Mouse (Mus musculus): ENCODE measurements around the gene Fsd1l. TPM values are rescaled to one million over a fixed set of nuclear protein-coding genes. Genes with fewer than 3 reads are reported as not detected.

The Fsd1l gene
- total and polyA plus RNA-seq, 2 experiments: 0.05 to 0.74 TPM

DNA sequence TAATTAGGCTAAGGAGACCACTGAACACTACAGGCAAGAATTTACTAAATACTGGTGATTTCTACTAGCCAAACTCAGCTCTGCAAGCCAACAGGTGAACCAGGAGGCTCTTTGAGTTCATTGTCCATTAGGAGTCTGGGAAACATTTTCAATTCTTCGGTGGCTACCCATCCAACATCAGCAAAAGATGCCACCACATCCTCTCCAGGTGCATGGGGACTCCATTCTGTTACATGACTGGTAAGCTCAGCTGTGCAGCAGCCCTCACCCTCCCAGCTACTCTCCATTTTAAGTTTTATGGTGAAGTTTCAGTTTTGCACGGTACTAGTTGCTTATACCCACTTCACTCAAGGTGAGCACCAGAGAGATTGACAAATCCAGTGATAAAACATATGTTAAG lies 78.8 kb downstream of the Fsd1l start:
- Histone ChIP-seq H3K27me3 (ENCODE audit: control insufficient read depth, insufficient read depth, low read length) (no peaks in the 10 kb centered on the region), H3K4me3 (ENCODE audit: insufficient read depth, low read depth, low read length) (no peak overlapping the region), H3K79me2 (ENCODE audit: control insufficient read depth, insufficient read depth, low read length) (no peaks in the 10 kb centered on the region), H3K4me1 (ENCODE audit: control insufficient read depth, insufficient read depth, low read length) (no peaks in the 10 kb centered on the region), H3K27ac (replicated peaks; ENCODE audit: insufficient read depth, low read depth, low read length) (no peak overlapping the region), H3K36me3 (ENCODE audit: control insufficient read depth, insufficient read depth, low read length) (no peaks in the 10 kb centered on the region), H3K9ac (ENCODE audit: low read depth, low read length) (no peak overlapping the region)
- WGBS: 90% methylated on average over 2 of the region's 2 CpGs
- no peak for TF ChIP-seq CTCF (IDR thresholded peaks at IDR 0.05; ENCODE audit: low read depth, low read length)
- DNase-seq (ENCODE audit: extremely low read depth, low read depth, low spot score): no peak

DNA sequence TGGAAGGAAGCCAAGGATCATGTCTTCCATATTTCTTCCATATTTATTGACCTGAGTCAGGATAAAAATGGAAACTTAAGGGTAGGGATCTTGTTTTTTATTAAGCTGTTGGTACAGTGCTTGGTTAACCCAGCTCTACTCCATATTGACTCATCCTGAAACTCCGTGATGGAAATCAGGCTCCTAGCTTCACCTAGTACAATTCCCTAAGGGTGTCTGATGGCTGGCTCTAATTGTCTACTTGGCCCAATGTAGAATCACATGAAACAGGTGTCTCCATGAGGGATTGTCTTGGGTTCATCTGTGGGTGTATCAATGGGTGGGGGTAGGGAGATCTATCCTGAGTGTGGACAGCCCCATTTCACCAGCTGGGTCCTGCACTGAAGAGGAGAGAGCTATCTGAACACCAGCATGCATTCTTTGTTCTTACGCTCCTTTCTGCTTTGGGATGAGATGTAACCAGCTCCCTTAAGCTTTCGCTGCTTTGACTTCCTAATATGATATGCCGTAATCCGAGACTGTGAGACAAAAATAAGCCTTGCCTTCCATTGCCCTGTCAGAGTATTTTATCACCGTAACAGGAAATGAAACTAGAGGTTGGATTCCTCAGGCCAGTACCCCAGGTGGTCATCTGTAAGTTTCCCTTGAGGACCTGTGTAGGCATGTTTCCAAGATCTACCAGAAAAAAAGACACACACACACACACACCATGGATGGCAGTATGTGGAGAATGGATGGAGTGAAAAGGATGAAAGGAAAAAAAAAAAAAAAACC lies 79.5 kb downstream of the Fsd1l start:
- 83% methylated on average over 6 of the region's 6 CpGs for WGBS
- Histone ChIP-seq H3K79me2 (ENCODE audit: control insufficient read depth, insufficient read depth, low read length) (no peaks in the 10 kb centered on the region), H3K27ac (replicated peaks; ENCODE audit: insufficient read depth, low read depth, low read length) (no peak overlapping the region), H3K4me1 (ENCODE audit: control insufficient read depth, insufficient read depth, low read length) (no peaks in the 10 kb centered on the region), H3K27me3 (ENCODE audit: control insufficient read depth, insufficient read depth, low read length) (no peaks in the 10 kb centered on the region), H3K36me3 (ENCODE audit: control insufficient read depth, insufficient read depth, low read length) (no peaks in the 10 kb centered on the region), H3K4me3 (ENCODE audit: insufficient read depth, low read depth, low read length) (no peak overlapping the region), H3K9ac (ENCODE audit: low read depth, low read length) (no peak overlapping the region)
- no peak for TF ChIP-seq POLR2A (IDR thresholded peaks at IDR 0.05; ENCODE audit: extremely low read depth, insufficient read depth, low read length)
- TF ChIP-seq CTCF (IDR thresholded peaks at IDR 0.05; ENCODE audit: low read depth, low read length): no peak
- no peak for DNase-seq (ENCODE audit: extremely low read depth, low read depth, low spot score)

GRCm38 (mm10) chr4:53713704-53714050 lies 82.4 kb downstream of the Fsd1l start, which contains the start of gene Fktn:
Gene Fktn (plus strand): TSS chr4:53713998.
- 6% methylated on average over 7 of the region's 7 CpGs for WGBS
- no peak for DNase-seq (ENCODE audit: extremely low read depth, low read depth, low spot score)
- no peak for TF ChIP-seq CTCF (IDR thresholded peaks at IDR 0.05; ENCODE audit: low read depth, low read length)
- TF ChIP-seq POLR2A (IDR thresholded peaks at IDR 0.05; ENCODE audit: extremely low read depth, insufficient read depth, low read length): no peak

GRCm38 (mm10) chr4:53714051-53714814 lies 83.0 kb downstream of the Fsd1l start:
- no peaks in the 10 kb centered on the region for H3K4me1 ChIP-seq (ENCODE audit: control insufficient read depth, insufficient read depth, low read length)
- peak; percentile 59; the same call in 1 of the 2 replicates for TF ChIP-seq POLR2A (IDR thresholded peaks at IDR 0.05; ENCODE audit: extremely low read depth, insufficient read depth, low read length)
- no peak for TF ChIP-seq CTCF (IDR thresholded peaks at IDR 0.05; ENCODE audit: low read depth, low read length)
- H3K4me3 ChIP-seq (ENCODE audit: insufficient read depth, low read depth, low read length): peak overlapping the region; percentile 86
- H3K36me3 ChIP-seq (ENCODE audit: control insufficient read depth, insufficient read depth, low read length): no peaks in the 10 kb centered on the region
- WGBS: 2% methylated on average over 58 of the region's 58 CpGs
- peak overlapping the region; percentile 84 for H3K27ac ChIP-seq (replicated peaks; ENCODE audit: insufficient read depth, low read depth, low read length)
- peak overlapping the region; percentile 93 for H3K9ac ChIP-seq (ENCODE audit: low read depth, low read length)
- DNase-seq (ENCODE audit: extremely low read depth, low read depth, low spot score): peak; percentile 86
- H3K79me2 ChIP-seq (ENCODE audit: control insufficient read depth, insufficient read depth, low read length): peaks cover 2% of the 10 kb centered on the region; the same call in 1 of the 2 replicates
- H3K27me3 ChIP-seq (ENCODE audit: control insufficient read depth, insufficient read depth, low read length): no peaks in the 10 kb centered on the region

More at GRCm38 (mm10) chr4:53713704-53714050, 82.4 kb downstream of the Fsd1l start, which contains the start of gene Fktn:
- Histone ChIP-seq H3K79me2 (ENCODE audit: control insufficient read depth, insufficient read depth, low read length) (peaks cover 2% of the 10 kb centered on the region; the same call in 1 of the 2 replicates), H3K9ac (ENCODE audit: low read depth, low read length) (peak within 1 kb of the TSS; percentile 93), H3K27me3 (ENCODE audit: control insufficient read depth, insufficient read depth, low read length) (no peaks in the 10 kb centered on the region), H3K36me3 (ENCODE audit: control insufficient read depth, insufficient read depth, low read length) (no peaks in the 10 kb centered on the region), H3K27ac (replicated peaks; ENCODE audit: insufficient read depth, low read depth, low read length) (peak within 1 kb of the TSS; percentile 84), H3K4me1 (ENCODE audit: control insufficient read depth, insufficient read depth, low read length) (no peaks in the 10 kb centered on the region), H3K4me3 (ENCODE audit: insufficient read depth, low read depth, low read length) (peak within 1 kb of the TSS; percentile 86)

- Histone ChIP-seq H3K4me3 (ENCODE audit: insufficient read depth, low read depth, low read length) (no peak overlapping the region), H3K36me3 (ENCODE audit: control insufficient read depth, insufficient read depth, low read length) (no peaks in the 10 kb centered on the region), H3K4me1 (ENCODE audit: control insufficient read depth, insufficient read depth, low read length) (no peaks in the 10 kb centered on the region), H3K9ac (ENCODE audit: low read depth, low read length) (no peak overlapping the region), H3K79me2 (ENCODE audit: control insufficient read depth, insufficient read depth, low read length) (peaks cover 2% of the 10 kb centered on the region; the same call in 1 of the 2 replicates), H3K27ac (replicated peaks; ENCODE audit: insufficient read depth, low read depth, low read length) (no peak overlapping the region), H3K27me3 (ENCODE audit: control insufficient read depth, insufficient read depth, low read length) (no peaks in the 10 kb centered on the region)
- TF ChIP-seq CTCF (IDR thresholded peaks at IDR 0.05; ENCODE audit: low read depth, low read length) (peak; percentile 75), POLR2A (IDR thresholded peaks at IDR 0.05; ENCODE audit: extremely low read depth, insufficient read depth, low read length) (no peak)
- DNase-seq (ENCODE audit: extremely low read depth, low read depth, low spot score): peak; percentile 33
Measured at GRCm38 (mm10) chr4:53715977-53716376, 84.7 kb downstream of the Fsd1l start.

Data from liver, adult 2 months (tissue).